Mouse (Mus musculus) forebrain, embryonic 13.5 days (tissue): ENCODE measurements at regions not wholly inside any gene's neighbourhood (a gene's known extent, or its start where the extent isn't known, plus 50 kb on each side); places are given as distances from the start of the nearest gene placed in this dataset.

ENCODE experiments used
- ATAC-seq: fragments of 200-750 bp; cut with Nextera tagmentation; 2 replicates; pipeline ENCODE4 v1.8.0; 2017
- H3K27ac ChIP-seq: fragments of 300-500 bp; sonication (generic); 2 replicates; pipeline ENCODE4 v1.5.1; 2015; ENCODE audit warnings: inconsistent platforms, mild to moderate bottlenecking, moderate library complexity
- H3K27me3 ChIP-seq: fragments of 300-500 bp; sonication (generic); 2 replicates; pipeline ENCODE4 v1.6.1; 2015; ENCODE audit warnings: mild to moderate bottlenecking, inconsistent platforms
- H3K36me3 ChIP-seq: fragments of 300-500 bp; sonication (generic); 2 replicates; pipeline ENCODE4 v1.6.1; 2015; ENCODE audit warnings: mild to moderate bottlenecking, inconsistent platforms; ENCODE audit not compliant: poor library complexity, severe bottlenecking
- H3K4me1 ChIP-seq: fragments of 300-500 bp; sonication (generic); 2 replicates; pipeline ENCODE4 v1.6.1; 2015; ENCODE audit warnings: inconsistent platforms
- H3K4me2 ChIP-seq: fragments of 300-500 bp; sonication (generic); 2 replicates; pipeline ENCODE4 v1.6.1; 2015; ENCODE audit warnings: inconsistent platforms, mild to moderate bottlenecking, moderate library complexity
- H3K4me3 ChIP-seq: fragments of 300-500 bp; sonication (generic); 2 replicates; pipeline ENCODE4 v1.5.1; 2015; ENCODE audit warnings: mild to moderate bottlenecking, inconsistent platforms
- H3K9ac ChIP-seq: fragments of 300-500 bp; sonication (generic); 2 replicates; pipeline ENCODE4 v1.6.1; 2015; ENCODE audit warnings: mild to moderate bottlenecking, inconsistent platforms
- H3K9me3 ChIP-seq: fragments of 300-500 bp; sonication (generic); replicated peaks from 2 replicates; pipeline ENCODE4 v1.6.1; 2016; ENCODE audit warnings: inconsistent platforms
- WGBS: fragments of 180-500 bp; shearing (Covaris S2); methylation state at CpG from one replicate; pipeline ENCODE4 v1.1.7; 2015; 5-methylcytosine and 5-hydroxymethylcytosine counted together

DNA sequence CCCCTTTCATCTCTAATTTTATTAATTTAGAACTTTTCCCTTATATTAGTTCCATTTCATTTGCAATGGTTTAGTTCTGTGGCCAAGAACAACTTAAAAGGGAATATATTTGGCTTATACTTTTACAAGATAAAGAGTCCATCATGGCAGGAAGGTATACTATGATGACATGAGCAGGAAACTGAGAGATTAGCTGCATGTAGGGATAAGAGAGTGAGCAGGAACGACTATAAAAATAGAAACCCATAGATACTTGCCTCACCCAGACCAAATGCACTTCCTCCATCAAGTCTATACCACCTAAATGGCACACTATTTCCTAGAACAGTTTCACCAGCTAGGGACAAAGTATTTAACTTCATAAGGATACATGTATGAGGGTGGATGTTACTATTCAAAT is 752.2 kb upstream of the Pou3f4 start:
- Histone ChIP-seq H3K4me2 (no peak overlapping the region), H3K27me3 (no peaks in the 10 kb centered on the region), H3K36me3 (no peaks in the 10 kb centered on the region), H3K9ac (no peak overlapping the region), H3K4me3 (no peak overlapping the region), H3K4me1 (no peaks in the 10 kb centered on the region), H3K27ac (no peak overlapping the region), H3K9me3 (no peaks in the 10 kb centered on the region)
- WGBS = 56% methylated on average over 1 of the region's 1 CpGs
- no peak for ATAC-seq

DNA sequence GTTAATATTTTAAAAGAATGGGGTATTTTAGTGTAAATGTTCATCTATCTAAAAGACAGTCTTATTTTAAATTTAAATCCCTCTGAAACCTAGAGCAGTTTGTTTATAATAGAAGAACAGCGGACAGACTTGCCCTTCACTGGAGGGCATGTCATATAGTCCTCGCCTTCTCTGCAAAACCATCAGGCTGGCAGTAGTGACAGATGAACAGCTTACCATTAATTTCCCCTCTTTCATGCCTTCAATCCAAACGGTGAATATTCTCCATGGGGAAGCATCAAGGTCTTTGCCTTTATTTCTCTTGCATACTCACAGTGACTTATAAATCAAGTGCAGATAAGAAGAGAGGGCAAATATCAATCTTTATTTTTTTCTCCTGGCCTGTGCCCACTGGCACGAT is 737.7 kb upstream of the Pou3f4 start:
- Histone ChIP-seq H3K4me1 (0 out of 2 replicates have a peak, but pooled peaks cover 5% of the 10 kb centered on the region), H3K36me3 (no peaks in the 10 kb centered on the region), H3K27ac (no peak overlapping the region), H3K4me2 (no peak overlapping the region), H3K9me3 (no peaks in the 10 kb centered on the region), H3K27me3 (no peaks in the 10 kb centered on the region), H3K9ac (no peak overlapping the region), H3K4me3 (no peak overlapping the region)
- no peak for ATAC-seq
- 60% methylated on average over 4 of the region's 4 CpGs for WGBS

DNA sequence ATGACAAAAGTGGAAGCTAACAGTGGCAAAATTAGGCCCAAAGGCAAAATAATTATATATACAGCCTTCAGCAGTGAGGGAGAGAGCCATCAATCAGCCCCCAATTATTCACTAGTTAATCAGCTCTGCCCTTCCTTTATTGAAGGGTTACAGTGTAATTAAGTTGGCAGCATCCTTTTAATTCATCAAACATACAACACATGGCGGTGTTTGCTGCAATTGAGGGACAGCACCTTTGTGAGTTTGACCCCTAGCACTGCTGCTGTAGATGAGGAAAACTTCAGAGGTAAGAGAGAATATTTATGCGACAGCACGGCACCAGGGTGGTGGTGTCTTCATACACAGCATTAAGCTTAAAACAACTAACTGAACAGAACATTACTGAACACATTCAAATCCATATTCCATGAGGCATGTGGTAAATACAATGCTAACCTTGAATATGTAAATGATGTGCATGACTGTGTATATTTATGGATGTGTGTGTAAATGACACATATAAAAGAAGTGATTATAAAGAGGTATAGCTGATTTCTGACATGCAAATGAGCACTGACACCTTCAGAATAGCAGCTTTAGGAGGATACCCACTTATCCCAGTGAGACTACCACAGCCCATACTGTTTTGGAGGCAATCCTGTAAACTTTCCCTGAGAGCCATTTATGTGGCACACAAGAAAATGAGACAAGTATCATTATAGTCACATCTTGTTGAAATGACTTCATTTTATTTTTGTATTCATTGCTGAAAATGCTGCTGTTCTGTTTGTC is 736.1 kb upstream of the Pou3f4 start:
- no peak overlapping the region for H3K4me3 ChIP-seq
- H3K27ac ChIP-seq = no peak overlapping the region
- no peaks in the 10 kb centered on the region for H3K27me3 ChIP-seq
- WGBS = 29% methylated on average over 3 of the region's 3 CpGs
- no peak overlapping the region for H3K4me2 ChIP-seq
- H3K36me3 ChIP-seq = no peaks in the 10 kb centered on the region
- peak; percentile 72 for ATAC-seq
- no peaks in the 10 kb centered on the region for H3K9me3 ChIP-seq
- no peak overlapping the region for H3K9ac ChIP-seq
- H3K4me1 ChIP-seq = 0 out of 2 replicates have a peak, but pooled peaks cover 5% of the 10 kb centered on the region

DNA sequence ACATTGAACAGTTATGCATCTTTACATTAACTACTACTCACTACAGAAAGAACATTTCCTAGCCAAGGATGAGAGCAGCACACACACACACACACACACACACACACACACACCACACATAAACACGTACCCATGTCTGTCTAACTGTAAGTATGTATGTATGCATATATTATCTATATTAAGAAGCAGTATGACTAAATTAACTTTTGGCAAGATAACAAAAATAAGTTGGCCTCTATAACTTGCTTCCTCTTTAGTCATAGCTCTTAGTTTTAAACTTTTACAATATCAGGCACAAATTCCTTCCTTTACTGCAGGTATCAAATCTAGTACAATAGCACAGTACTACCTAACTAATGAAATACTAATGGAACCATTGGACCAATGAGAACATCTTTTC is 717.1 kb upstream of the Pou3f4 start:
- Histone ChIP-seq H3K9ac (no peak overlapping the region), H3K4me3 (no peak overlapping the region), H3K27me3 (no peaks in the 10 kb centered on the region), H3K4me1 (no peaks in the 10 kb centered on the region), H3K9me3 (no peaks in the 10 kb centered on the region), H3K4me2 (no peak overlapping the region), H3K36me3 (no peaks in the 10 kb centered on the region), H3K27ac (no peak overlapping the region)
- 93% methylated on average over 1 of the region's 1 CpGs for WGBS
- no peak for ATAC-seq

DNA sequence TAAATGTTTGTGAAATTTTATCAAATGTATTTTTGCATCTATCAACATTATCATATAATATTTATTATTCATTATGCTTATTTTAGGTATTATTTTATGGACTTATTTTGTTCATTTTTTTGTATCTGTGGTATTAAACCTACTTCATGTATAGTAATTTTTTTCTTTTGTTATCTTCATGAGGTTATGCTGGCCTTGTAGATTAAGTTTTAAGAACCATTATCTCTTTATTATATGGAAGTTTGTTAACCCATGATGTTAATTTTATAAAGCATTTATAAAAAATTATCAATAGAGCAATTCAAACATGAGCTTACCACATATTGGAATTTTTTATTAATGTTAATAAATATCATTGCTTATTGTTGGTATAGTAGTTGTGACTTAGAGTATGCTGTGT is 704.6 kb upstream of the Pou3f4 start:
- Histone ChIP-seq H3K27me3 (no peaks in the 10 kb centered on the region), H3K4me1 (no peaks in the 10 kb centered on the region), H3K27ac (no peak overlapping the region), H3K36me3 (no peaks in the 10 kb centered on the region), H3K4me2 (no peak overlapping the region), H3K9ac (no peak overlapping the region), H3K9me3 (no peaks in the 10 kb centered on the region), H3K4me3 (no peak overlapping the region)
- no peak for ATAC-seq

DNA sequence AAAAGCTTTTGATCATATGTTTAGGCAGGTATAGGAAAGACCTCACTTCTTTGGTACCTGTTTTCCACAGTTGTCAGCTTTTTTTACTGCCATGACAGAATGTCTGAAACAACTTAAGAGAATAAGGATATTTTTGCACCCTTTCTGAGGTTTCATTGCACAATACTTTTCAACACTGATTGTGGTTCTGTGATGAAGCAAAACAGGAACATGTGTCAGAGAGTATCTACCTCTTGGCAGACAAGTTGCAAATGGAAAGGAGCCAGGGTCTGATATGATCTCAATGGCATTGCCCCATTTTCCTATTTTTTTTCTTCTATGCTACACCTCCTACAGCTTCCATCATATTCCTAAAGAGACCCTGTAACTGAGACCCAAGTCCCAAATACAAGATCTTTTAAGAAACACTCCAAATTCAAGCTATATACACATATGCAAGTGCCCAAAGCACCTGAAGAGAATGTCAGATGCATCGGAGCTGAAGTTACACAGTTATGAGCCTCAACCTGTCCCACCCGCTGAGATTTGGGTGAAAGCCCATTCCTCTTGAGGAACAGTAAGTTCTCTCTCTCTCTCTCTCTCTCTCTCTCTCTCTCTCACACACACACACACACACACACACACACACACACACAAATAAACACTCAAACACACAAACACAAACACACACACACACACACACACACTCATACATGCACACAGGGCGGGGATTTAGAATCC is 696.4 kb upstream of the Pou3f4 start:
- Histone ChIP-seq H3K4me1 (no peaks in the 10 kb centered on the region), H3K36me3 (no peaks in the 10 kb centered on the region), H3K4me3 (no peak overlapping the region), H3K27me3 (no peaks in the 10 kb centered on the region), H3K27ac (no peak overlapping the region), H3K9ac (no peak overlapping the region), H3K9me3 (no peaks in the 10 kb centered on the region), H3K4me2 (no peak overlapping the region)
- ATAC-seq = no peak
- WGBS = 95% methylated on average over 3 of the region's 3 CpGs

DNA sequence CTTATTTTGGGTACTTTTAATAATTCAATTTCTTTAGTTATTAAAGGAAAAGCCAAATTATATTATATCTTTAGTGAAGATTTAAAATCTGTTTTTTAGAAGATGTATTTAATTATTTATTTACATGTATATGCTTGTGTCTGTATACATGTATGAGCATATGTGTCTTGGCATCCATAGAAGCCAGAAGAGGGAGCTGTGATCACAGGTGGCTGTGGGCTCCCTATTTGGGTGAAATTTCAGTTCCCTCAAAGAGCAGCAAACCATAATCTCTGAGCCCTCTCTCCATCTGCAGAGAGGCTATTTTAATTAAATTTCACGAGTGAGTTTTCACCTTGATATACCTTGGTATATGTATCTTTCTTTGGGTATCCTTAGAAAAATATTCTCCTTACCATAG is 693.4 kb upstream of the Pou3f4 start:
- ATAC-seq = no peak
- Histone ChIP-seq H3K4me3 (no peak overlapping the region), H3K27me3 (no peaks in the 10 kb centered on the region), H3K4me2 (no peak overlapping the region), H3K4me1 (no peaks in the 10 kb centered on the region), H3K36me3 (no peaks in the 10 kb centered on the region), H3K27ac (no peak overlapping the region), H3K9me3 (no peaks in the 10 kb centered on the region), H3K9ac (no peak overlapping the region)
- WGBS = 75% methylated on average over 1 of the region's 1 CpGs
